Mouse (Mus musculus) forebrain, embryonic 16.5 days (tissue): ENCODE data around the gene Ctsh. TPM values are rescaled to one million over a fixed set of nuclear protein-coding genes. Genes with fewer than 3 reads are reported as not detected.
"Not testable (repeated sequence)": the region's sequence is repeated elsewhere in the genome, so short reads cannot be mapped to it uniquely, and the experiment has no call there.

Experiments
- ATAC-seq: fragments of 200-750 bp; cut with Nextera tagmentation; 2 replicates; pipeline ENCODE4 v1.8.0; 2017; ENCODE audit warnings: mild to moderate bottlenecking, moderate library complexity
- H3K27ac ChIP-seq: fragments of 300-500 bp; sonication (generic); 2 replicates; pipeline ENCODE4 v1.5.1; 2014; ENCODE audit warnings: low read length, control low read depth
- H3K27me3 ChIP-seq: fragments of 300-500 bp; sonication (generic); replicated peaks from 2 replicates; pipeline ENCODE4 v1.6.1; 2014; ENCODE audit warnings: low read length; ENCODE audit not compliant: control insufficient read depth, insufficient read depth
- H3K36me3 ChIP-seq: fragments of 300-500 bp; sonication (generic); 2 replicates; pipeline ENCODE4 v1.6.1; 2014; ENCODE audit not compliant: control insufficient read depth, insufficient read depth
- H3K4me1 ChIP-seq: fragments of 300-500 bp; sonication (generic); replicated peaks from 2 replicates; pipeline ENCODE4 v1.6.1; 2014; ENCODE audit warnings: low read length; ENCODE audit not compliant: control insufficient read depth, insufficient read depth
- H3K4me2 ChIP-seq: fragments of 300-500 bp; sonication (generic); 2 replicates; pipeline ENCODE4 v1.6.1; 2014; ENCODE audit warnings: mild to moderate bottlenecking, low read length, control low read depth
- H3K4me3 ChIP-seq: fragments of 300-500 bp; sonication (generic); replicated peaks from 2 replicates; pipeline ENCODE4 v1.5.1; 2014; ENCODE audit warnings: mild to moderate bottlenecking, low read length, control low read depth
- H3K9ac ChIP-seq: fragments of 300-500 bp; sonication (generic); replicated peaks from 2 replicates; pipeline ENCODE4 v1.6.1; 2014; ENCODE audit warnings: low read depth, low read length, control low read depth
- H3K9me3 ChIP-seq: fragments of 300-500 bp; sonication (generic); 2 replicates; pipeline ENCODE4 v1.6.1; 2016; ENCODE audit warnings: low read length; ENCODE audit not compliant: control insufficient read depth
- WGBS: fragments of 180-500 bp; shearing (Covaris S2); extraction: QIAGEN DNeasy Blood & Tissue Kit; methylation state at CpG from one replicate; pipeline ENCODE4 v1.1.7; 2014; 5-methylcytosine and 5-hydroxymethylcytosine counted together
- polyA plus RNA-seq: library from polyadenylated mRNA; unstranded; fragments of >200 nt; fragmentation: Nextera tagmentation; extraction: Ambion mirVana; gene quantifications from 2 replicates; pipeline ENCODE4 v1.2.1, GENCODE M21; 2015

Gene Ctsh
- polyA plus RNA-seq, 1 experiment from 2014 or later = 18.9 TPM

GRCm38 (mm10) chr9:90033922-90034321 lies 20.0 kb upstream of the Ctsh start:
- WGBS = 90% methylated on average over 4 of the region's 4 CpGs
- Histone ChIP-seq H3K9ac (no peak overlapping the region), H3K9me3 (no peaks in the 10 kb centered on the region), H3K4me2 (no peak overlapping the region), H3K36me3 (no peaks in the 10 kb centered on the region), H3K27ac (no peak overlapping the region), H3K4me3 (no peak overlapping the region), H3K27me3 (no peaks in the 10 kb centered on the region), H3K4me1 (no peaks in the 10 kb centered on the region)
- no peak for ATAC-seq

- Histone ChIP-seq H3K36me3 (no peaks in the 10 kb centered on the region), H3K4me3 (no peak overlapping the region), H3K9me3 (no peaks in the 10 kb centered on the region), H3K27me3 (no peaks in the 10 kb centered on the region), H3K27ac (no peak overlapping the region), H3K4me1 (no peaks in the 10 kb centered on the region), H3K4me2 (no peak overlapping the region), H3K9ac (no peak overlapping the region)
- WGBS = 78% methylated on average over 2 of the region's 2 CpGs
- no peak for ATAC-seq
Observed at GRCm38 (mm10) chr9:90035168-90035567, 18.8 kb upstream of the Ctsh start.

DNA sequence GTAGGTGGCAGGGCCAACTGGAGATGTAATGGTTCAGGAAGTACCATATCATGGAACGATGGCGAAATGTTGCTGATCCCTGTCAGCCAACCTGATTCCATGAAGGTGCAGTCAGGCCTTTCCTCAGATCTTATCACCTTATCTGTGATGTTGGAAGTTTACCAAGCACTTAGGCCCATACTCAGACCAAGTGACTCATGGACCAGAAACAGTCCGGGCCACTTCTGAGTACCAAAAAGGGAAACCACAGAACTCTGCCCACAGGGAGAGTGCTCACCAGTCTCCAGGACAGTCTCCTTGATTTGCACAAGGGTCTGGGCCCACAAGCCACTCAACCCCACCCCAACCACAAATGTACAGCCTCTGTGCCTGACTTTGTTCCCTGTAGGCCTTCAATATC lies 18.2 kb upstream of the Ctsh start:
- Histone ChIP-seq H3K36me3 (no peaks in the 10 kb centered on the region), H3K27ac (no peak overlapping the region), H3K27me3 (no peaks in the 10 kb centered on the region), H3K4me2 (no peak overlapping the region), H3K9me3 (no peaks in the 10 kb centered on the region), H3K4me3 (no peak overlapping the region), H3K4me1 (no peaks in the 10 kb centered on the region), H3K9ac (no peak overlapping the region)
- WGBS = 96% methylated on average over 3 of the region's 3 CpGs
- no peak for ATAC-seq

DNA sequence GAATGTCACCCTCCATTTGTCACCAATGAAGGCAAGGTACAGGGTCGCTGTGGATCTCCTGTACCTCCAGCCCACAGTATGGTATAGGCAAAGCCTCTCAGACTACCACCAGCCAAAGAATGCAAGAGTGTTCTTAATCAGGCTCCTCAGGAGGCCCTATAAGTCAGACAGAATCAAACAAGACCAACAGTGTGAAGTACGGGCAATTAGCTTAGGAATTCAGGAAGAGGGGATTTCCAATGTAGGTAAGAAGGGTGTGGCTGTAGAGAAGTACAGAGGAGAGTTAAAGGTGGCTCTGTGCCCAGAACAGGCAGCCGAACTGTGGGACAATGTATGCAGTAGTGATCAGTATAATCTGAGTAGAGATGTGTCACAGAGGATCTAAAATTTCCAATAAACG lies 17.6 kb upstream of the Ctsh start:
- H3K4me1 ChIP-seq = no peaks in the 10 kb centered on the region
- H3K36me3 ChIP-seq = no peaks in the 10 kb centered on the region
- H3K4me3 ChIP-seq = no peak overlapping the region
- no peak overlapping the region for H3K27ac ChIP-seq
- H3K9me3 ChIP-seq = no peaks in the 10 kb centered on the region
- H3K27me3 ChIP-seq = no peaks in the 10 kb centered on the region
- 79% methylated on average over 4 of the region's 4 CpGs for WGBS
- H3K4me2 ChIP-seq = no peak overlapping the region
- ATAC-seq = no peak
- H3K9ac ChIP-seq = no peak overlapping the region

DNA sequence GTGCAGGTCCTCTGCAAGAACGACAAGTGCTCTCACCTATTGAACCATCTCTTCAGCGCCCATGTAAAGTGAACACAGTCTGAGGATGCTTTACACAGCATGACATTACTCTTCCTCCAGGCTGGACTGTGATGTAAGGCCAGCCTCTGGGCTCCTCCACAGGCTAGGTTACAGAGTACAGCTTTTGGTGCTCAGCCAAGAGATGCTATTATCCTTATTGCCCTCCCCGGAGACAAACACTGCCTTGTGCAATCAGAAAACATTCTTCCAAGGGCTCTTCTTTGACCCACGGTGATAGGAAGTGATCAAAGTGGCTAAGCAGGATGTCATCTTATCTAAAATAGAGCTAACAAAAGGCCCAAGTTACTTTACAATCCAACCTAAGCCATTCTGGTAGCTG lies 15.4 kb upstream of the Ctsh start:
- ATAC-seq = no peak
- H3K4me3 ChIP-seq = no peak overlapping the region
- H3K36me3 ChIP-seq = no peaks in the 10 kb centered on the region
- no peak overlapping the region for H3K9ac ChIP-seq
- H3K4me1 ChIP-seq = no peaks in the 10 kb centered on the region
- H3K9me3 ChIP-seq = no peaks in the 10 kb centered on the region
- H3K27ac ChIP-seq = no peak overlapping the region
- no peaks in the 10 kb centered on the region for H3K27me3 ChIP-seq
- no peak overlapping the region for H3K4me2 ChIP-seq
- 79% methylated on average over 4 of the region's 4 CpGs for WGBS

GRCm38 (mm10) chr9:90040916-90041315 lies 13.0 kb upstream of the Ctsh start:
- H3K36me3 ChIP-seq = no peaks in the 10 kb centered on the region
- no peak overlapping the region for H3K4me3 ChIP-seq
- no peaks in the 10 kb centered on the region for H3K27me3 ChIP-seq
- ATAC-seq = no peak
- H3K9me3 ChIP-seq = no peaks in the 10 kb centered on the region
- 84% methylated on average over 2 of the region's 2 CpGs for WGBS
- H3K27ac ChIP-seq = no peak overlapping the region
- no peak overlapping the region for H3K4me2 ChIP-seq
- H3K4me1 ChIP-seq = no peaks in the 10 kb centered on the region
- no peak overlapping the region for H3K9ac ChIP-seq

DNA sequence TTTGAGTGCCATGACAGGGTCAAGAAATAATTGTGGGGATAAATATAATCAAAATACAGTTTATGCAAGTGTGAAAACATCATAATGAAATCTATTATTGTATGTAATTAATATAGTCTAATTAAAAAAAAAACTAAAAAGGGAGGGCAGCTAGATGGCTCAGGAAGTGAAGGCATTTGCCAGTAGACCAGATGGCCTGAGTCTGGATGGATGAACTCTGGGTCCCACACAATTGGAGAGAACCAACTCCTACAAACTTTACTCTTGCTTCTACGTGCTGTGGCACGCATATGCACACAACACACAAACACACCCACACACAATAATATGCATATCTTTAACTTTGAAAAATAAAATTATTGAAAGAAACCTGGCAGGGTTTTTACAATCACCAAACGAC lies 12.4 kb upstream of the Ctsh start:
- H3K9me3 ChIP-seq = no peaks in the 10 kb centered on the region
- H3K27me3 ChIP-seq = no peaks in the 10 kb centered on the region
- no peak overlapping the region for H3K4me2 ChIP-seq
- no peak overlapping the region for H3K9ac ChIP-seq
- no peak overlapping the region for H3K4me3 ChIP-seq
- no peaks in the 10 kb centered on the region for H3K4me1 ChIP-seq
- 89% methylated on average over 3 of the region's 3 CpGs for WGBS
- no peak for ATAC-seq
- no peak overlapping the region for H3K27ac ChIP-seq
- no peaks in the 10 kb centered on the region for H3K36me3 ChIP-seq

DNA sequence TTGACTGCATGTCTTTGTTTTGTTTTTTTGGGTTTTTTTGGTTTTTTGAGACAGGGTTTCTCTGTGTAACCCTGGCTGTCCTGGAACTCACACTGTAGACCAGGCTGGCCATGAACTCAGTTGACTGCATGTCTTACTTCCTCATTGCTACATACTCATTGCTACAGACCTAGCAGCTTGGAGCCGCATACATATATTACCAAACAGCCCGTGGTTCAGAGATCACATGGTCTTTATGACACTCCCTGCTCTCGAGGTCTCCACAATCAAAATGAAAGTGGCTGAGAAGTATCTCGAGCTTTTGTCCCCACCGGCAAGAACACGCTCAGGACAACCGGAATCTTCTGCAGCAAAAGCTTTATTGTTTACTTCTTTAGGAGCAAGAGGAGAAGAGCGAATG lies 11.0 kb upstream of the Ctsh start:
- WGBS = 92% methylated on average over 8 of the region's 8 CpGs
- not testable (repeated sequence) for H3K4me1 ChIP-seq, H3K36me3 ChIP-seq, H3K4me3 ChIP-seq, H3K27me3 ChIP-seq, H3K9me3 ChIP-seq, H3K4me2 ChIP-seq, ATAC-seq, H3K27ac ChIP-seq, H3K9ac ChIP-seq

GRCm38 (mm10) chr9:90045191-90045590 lies 8.8 kb upstream of the Ctsh start:
- H3K36me3 ChIP-seq = no peaks in the 10 kb centered on the region
- H3K9ac ChIP-seq = no peak overlapping the region
- no peaks in the 10 kb centered on the region for H3K4me1 ChIP-seq
- H3K27ac ChIP-seq = no peak overlapping the region
- no peak overlapping the region for H3K4me3 ChIP-seq
- ATAC-seq = no peak
- no peaks in the 10 kb centered on the region for H3K9me3 ChIP-seq
- 89% methylated on average over 7 of the region's 7 CpGs for WGBS
- no peaks in the 10 kb centered on the region for H3K27me3 ChIP-seq
- no peak overlapping the region for H3K4me2 ChIP-seq

DNA sequence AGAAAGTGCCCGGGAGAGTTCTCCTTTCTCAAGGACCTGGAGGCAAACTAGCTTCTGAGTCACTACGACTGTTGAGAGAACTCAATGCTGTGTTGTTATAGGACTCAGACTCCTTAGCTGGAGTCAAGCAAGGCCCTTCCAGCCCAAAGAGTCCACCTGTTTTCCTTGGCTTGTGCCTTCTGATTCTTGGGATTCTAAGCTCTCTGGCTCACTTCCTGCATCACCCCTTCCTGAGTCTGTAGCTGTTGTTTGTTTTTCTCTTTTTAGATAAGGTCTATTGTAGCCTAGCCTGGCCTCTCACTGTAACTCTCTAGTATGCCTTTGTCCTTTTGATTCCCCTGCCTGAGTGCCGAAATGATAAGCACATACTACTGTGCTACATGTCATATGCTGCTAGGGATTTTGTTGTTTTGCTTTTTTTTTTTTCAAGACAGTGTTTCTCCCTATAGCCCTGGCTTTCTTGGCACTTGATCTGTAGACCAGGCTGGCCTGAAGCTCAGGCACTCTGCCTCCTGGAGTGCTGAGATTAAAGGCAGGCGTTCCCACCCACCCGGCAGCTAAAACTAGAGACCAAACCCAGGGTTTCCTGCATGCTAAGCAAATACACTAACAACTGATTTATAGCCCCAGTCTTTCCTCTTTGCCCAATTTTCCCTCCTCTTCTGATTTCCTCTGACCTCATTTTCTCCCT lies 5.9 kb upstream of the Ctsh start:
- H3K4me2 ChIP-seq = no peak overlapping the region
- H3K36me3 ChIP-seq = no peaks in the 10 kb centered on the region
- no peak for ATAC-seq
- H3K9me3 ChIP-seq = no peaks in the 10 kb centered on the region
- H3K27ac ChIP-seq = no peak overlapping the region
- WGBS = 72% methylated on average over 5 of the region's 5 CpGs
- no peak overlapping the region for H3K4me3 ChIP-seq
- H3K27me3 ChIP-seq = no peaks in the 10 kb centered on the region
- H3K9ac ChIP-seq = no peak overlapping the region
- no peaks in the 10 kb centered on the region for H3K4me1 ChIP-seq
